Mouse (Mus musculus) left cerebral cortex, adult 18-20 months (tissue): ENCODE results near the gene Apoc2. TPM values are rescaled to one million over a fixed set of nuclear protein-coding genes. Genes with fewer than 3 reads are reported as not detected.

Experiments used
- DNase-seq, 2 experiments: peaks; one replicate each; pipeline ENCODE4 v3.0.0; 2021 to 2022; ENCODE audit warnings: low spot score in 2 of 2, mixed read lengths in 1 of 2
- total RNA-seq, 2 experiments: library from RNA; stranded (reverse); gene quantifications; 2 replicates each; pipeline ENCODE4 v1.2.3; 2021

Gene Apoc2
- total RNA-seq, 2 experiments from 2014 or later, result not detected

DNA sequence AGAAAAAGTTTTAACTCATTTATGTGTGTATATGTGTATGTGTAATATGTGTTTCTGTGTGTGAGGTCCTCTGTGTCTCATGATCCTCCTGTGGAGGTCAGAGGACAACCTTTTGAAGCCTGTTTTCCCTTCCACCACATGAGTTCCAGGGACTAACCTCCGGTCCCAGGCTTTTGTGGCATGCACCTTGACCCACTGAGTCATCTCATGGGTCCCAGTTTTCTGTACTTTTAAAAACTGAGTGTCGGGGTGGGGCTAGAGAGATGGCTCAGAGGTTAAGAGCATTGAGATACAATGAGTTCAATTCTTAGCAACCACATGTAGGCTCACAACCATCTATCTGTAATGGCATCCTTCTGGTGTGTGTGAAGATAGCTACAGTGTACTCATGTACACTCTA, 3.0 kb upstream of the Apoc2 start:
- no peak for DNase-seq

DNA sequence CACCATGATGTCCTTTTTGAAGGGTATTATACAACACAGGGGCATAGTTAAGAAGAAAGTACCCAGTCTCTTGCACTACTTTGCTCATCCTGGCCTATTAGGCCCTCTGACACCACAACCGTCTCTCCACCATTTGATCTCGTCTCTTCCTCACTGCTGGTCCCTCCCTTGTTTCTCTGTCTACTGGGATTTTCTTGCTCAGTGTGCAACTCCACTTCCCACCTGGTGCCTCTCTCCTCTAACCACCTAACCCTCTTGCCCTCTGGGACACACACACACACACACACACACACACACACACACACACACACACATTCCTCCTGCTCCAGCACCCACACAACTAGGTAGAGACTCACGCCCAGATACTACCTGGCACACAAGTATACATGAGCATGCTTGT, 1.2 kb upstream of the Apoc2 start:
- DNase-seq, result no peak

DNA sequence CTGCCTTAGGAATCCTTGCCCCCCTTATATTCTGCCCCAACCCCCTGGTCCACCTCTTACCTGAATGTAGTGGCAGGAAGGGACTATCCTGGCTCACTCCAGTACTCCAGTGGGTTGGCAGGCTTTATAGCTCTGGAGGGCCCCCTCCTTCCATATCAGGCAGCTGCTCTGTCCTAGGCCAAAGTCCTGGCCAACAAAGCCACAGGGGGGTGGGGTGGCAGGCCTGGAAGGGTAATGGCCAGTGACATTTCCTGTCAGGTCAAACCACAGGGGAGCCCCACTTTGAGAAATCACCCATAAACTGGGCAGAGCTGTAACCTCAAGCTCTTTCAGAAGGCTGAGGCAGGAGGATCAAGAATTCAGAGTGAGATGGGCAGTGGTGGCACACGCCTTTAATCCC, 1.1 kb downstream of the Apoc2 start:
- DNase-seq, result no peak

DNA sequence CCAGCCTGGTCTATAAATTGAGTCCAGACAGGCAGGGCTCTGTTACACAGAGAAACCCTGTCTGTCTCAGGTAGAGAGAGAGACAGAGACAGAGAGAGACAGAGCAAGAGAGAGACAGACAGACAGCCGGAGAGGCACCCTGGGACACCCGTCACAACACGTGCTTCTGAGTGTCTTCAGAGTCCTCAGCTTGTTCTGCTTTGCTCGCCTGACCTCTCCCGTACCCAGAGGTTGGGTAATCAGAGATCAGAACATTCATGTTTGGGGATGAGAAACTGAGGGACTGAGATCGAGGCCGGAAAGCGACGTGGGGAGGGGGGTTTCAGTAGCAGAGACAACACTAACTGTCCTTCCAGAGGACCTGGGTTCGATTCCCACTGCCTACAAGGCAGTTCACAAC, 1.9 kb downstream of the Apoc2 start:
- no peak for DNase-seq

DNA sequence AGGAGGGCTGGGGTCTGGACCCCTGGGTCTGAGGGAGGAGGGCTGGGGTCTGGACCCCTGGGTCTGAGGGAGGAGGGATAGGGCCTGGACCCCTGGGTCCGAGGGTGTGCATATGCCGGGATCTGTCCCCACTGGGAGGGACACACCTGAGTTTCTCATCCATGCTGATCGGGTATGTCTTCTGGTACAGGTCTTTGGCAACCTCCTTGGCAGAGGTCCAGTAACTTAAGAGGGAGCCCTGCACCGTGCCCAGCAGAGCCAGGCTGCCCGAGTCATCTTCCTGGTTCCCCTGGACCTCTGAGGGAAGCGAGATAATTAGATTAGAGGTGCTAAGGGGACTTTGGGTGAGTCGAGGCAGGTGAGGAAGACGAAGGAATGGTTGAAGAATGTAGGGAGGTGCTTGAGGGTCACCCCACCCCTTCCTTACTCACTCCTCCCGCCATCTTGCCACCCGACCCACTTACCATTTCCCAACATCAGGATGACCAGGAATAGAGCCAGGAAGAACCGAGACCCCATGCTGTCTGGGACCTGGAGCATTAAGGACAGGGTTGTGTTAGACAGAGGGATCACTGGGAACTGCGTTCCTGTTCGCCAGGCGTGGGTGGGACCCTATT, 4.5 kb downstream of the Apoc2 start:
- DNase-seq, result no peak

DNA sequence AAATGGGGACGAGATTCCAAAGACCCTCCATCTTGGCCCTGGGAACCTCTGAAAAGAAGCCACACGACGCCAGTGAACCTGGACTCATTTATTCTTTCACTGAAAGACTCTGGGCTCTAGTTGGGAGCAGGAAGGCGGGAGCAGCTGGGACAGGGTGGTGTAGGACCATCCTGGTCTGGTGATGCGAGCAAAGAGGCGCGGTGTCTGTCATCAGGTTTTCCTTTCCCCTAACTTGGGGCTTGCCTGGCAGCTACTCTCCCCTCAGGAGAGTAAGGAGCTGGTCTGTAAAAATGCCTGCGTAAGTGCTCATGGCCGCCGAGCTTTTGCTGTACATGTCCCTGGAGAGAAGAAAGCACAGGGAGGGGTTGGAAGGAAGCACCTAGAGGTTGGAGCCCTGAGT, 6.2 kb downstream of the Apoc2 start:
- DNase-seq, result no peak

DNA sequence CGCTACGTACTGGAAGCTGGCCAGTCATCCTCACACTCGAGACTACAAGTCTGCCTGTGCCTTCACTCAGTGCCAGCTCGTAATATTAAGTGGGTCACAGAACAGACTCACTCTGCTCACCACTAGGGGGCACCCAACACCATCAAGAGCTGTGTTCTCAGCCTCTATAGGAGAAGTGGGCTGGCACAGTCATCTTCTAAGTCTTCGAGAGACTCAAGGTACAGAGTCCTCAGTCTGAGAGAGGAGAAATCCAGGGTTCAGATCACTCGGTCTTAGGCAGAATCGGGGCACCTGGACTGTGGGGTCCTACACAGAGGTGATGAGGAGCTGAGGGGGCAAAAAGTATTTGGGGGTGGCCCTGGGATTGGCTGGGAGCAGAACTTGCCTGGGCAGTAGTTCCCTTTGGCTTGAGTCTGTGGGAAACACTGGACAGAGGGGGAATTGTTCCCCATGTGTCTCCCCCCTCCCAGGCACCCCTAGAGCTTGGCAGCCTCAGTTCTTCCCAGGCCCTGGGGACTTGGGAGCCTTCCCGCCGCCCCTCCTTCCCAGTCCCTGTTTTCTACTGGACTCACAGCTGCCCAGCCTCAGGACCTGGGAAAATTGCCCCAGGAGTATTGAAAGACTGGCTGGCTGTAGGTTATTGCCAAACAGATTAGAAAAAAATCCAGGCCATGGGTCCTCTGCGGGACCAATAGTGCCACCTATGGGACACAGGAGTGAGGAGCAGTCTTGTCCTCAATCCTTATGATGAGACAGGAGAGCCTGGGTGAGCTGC, 8.6 kb downstream of the Apoc2 start:
- DNase-seq, result peak; percentile 92 to 97

DNA sequence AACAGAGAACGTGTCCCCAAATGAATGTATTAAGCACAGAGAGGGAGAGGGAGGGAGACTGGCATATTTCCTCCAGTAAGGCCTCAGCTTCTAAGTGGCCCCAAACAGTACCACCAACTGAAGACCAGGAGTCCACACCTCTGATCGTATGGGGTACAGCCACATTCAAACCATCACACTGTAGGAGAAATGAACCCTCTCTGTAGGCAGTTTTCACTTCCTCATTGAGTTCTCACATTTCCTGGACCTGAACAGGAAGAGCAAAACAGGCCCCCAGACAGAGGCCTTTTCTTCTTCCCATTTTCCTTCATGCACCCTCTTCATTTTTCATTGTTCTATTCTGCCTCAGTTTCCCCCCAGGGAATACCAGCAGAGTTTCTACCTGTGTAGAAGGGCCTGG, 10.3 kb downstream of the Apoc2 start:
- DNase-seq, result no peak

DNA sequence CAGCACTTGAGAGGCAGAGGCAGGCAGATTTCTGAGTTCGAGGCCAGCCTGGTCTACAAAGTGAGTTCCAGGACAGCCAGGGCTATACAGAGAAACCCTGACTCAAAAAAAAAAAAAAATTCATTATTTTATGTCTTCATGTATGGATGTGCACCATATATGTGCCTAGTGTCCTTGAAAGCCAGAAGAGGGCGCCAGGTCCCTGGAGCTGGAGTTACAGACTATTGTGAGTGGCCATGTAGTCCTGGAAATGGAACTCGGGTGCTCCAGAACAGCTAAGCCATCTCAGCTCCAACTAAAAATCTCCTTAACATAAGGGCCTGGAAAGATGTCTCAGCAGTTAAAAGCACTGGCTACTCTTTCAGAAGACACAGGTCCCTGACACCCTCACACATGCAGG, 11.0 kb downstream of the Apoc2 start:
- DNase-seq, result no peak

DNA sequence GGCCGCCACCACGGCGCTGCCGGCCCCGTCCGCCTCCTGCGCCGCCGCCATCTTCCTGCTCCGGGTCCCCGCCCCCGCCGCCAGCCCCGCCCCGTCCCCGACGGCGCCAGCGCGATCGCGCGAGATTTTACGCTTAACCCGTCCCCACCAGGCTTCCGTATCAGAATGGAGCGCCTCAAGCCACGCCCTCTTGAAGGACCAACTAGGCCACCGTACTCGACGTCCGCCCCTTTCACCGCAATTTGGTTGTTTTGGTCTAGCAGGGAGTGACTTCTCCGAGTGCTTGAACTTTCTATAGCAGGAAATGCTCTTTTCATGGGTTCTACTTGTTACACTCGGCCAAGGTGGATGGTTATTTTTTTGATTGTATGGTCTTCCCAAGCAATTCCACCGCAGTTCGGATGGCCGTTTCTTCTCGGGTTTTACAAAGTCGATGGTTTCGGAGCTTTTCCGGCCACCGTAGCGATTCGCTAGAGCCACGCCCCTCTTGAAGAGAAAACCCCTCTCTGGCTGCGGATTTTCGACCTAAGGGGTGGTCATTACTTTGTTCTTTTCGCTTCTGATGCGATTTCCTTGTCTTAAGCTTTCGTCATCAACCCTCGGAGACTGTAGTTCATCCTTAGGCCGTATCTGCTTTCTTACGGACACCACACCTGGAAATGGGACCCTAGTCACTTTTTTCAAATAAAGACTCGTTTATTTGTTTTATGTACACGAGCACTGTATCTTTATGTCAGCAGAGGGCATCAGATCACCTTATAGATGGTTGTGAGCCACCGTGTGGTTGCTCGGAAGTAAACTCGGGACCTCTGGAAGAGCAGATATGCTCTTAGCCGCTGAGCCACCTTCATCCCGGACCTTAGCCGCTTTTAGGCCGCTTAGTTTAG, 12.5 kb downstream of the Apoc2 start, which contains the start of gene Clptm1:
Clptm1 (minus strand) TSS at position 79 of the 887 bp plus-strand sequence.
- peak; percentile 97 to 99 for DNase-seq

DNA sequence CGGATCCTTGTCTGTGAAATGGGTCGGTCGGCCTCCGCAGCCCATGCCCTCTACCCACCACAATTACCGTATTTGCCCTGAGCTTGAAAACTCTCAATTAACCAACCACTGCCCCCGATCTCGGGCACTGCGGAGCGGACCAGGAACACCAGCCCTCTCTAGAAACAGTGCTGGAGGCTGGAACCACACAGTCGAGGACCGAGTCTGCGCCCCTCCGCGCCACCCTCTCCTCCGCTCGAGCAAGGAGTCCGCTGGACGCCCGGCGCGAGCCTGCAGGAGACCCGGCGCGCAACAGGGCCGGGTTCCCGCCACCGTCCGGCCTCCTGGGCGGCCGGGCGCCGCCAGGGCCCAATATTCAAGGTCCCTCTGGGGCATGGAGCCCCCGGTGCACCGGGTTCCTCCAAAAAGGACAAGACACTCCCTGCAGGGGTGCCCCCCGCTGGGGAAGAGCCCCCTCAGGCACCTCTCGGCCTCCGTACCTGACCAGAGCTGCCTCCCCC, 13.2 kb downstream of the Apoc2 start:
- peak in 1 of 2 experiments; percentile 14 for DNase-seq

DNA sequence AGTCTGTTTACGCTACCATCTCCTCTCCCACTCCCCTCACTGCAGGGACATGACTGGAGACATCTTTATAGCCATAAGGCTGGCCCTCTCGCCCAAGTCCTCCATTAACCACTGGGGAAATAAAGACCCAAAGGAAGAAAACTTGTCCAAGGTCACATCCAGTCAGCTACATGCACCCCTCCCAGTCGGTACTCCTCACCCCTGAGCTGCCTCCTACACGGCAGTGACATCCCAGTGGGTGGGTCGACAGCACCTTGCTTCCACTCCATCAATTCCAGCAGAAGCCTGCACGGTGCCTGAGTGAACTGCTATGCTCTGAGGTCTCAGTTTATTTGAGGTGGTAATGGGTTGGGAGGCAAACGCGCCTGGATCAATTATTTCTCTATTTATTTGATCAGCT, 13.8 kb downstream of the Apoc2 start:
- DNase-seq, result no peak

DNA sequence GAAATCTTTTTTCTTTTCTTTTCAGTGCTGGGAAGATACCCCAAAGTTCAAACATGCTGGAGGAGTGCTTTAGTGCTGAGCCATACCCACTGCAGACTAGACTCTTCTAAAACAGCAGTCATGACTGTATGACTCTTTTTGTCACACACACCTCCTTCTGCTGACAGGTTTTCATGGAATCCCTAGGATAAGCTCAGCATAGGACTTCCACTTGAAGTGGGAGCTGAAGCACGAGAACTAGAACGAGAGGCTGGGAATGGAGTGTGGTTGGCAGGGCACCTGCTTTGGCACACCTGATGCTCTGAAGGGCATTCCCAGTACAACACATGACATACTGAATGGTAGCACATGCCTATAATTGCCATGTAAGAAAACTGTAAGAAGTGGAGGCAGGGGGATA, 25.1 kb downstream of the Apoc2 start:
- no peak for DNase-seq

DNA sequence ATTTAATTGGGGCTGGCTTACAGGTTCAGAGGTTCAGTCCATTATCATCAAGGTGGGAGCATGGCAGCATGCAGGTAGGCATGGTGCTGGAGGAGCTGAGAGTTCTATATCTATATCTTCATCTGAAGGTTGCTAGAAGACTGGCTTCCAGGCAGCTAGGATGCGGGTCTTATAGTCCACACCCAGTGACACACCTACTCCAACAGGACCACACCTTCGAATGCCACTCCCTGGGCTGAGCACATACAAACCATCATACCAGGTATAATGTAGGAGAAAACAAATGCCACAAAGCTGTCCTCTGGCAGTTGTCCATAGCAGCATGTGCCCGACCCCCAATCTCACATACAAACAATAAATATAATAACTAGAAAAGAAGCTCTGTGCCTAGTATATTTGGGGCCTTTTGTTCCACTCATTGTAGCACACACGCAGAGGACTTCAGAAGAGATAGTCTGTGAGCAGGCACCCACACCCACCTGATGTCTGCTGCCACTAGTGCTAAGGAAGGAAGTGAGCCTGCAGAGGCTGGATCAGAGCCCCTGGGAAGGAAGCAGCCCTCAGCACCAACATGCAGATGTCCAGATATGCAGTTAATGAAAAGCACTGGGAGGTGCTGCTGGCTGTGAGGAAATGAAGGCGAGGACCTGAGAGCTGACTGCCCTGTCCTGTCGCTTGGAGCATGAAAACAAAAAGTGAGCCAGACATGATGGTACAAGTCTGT, 26.5 kb downstream of the Apoc2 start:
- DNase-seq, result no peak

DNA sequence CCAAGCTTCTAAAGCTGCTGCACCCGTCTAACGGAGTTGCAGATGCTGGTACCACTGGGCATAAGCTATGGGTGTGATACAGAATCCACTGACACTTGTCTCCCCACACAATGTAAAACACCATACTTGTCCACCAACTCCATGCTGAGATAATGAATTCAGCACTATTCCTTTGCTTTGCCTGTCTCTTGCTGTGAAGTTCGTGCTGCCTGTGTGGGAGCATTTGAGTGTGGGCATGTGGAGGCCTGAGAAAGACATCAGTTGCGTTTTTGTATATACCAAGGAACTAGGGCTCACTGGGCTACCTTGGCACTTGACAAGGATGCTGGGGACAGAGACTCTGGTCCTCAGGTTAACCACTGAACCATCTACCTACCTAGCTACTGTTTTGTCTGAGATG, 36.5 kb downstream of the Apoc2 start:
- DNase-seq, result peak in 1 of 2 experiments; percentile 61

DNA sequence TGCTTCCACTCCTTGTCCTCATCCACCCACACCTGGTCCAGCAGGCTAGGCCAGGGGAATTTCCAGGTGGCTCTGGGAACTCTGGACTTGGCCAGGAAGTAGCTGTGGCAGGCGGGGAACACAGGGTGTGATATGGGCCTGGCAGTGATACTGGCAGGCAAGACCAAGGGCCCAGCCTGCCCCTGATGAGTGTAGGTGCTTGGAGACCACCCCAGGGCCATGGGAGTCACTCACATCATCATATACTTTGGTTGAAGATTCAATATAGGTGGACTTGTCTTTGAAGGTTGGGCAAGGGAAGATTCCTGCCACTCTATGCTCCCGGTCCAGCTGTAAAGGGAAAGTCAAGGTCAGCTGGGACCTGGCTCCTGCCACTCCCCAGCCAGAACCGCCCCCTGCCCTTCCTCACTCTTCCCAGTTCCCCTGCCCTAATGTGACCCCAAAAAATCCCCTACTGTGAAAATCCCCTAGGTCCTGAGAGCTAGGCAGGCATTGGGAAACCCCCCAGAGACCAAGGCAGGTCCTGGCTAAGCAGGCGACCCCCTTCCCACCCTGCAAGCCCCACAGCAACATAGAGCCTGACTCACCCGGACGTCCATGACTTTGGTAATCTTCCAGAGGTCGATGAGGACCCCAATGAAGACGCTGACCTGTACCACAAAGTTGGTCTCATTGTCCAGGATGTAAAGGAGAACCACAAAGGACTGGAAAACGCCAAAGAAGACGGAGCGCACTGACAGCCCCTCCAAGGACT, 42.5 kb downstream of the Apoc2 start:
- no peak for DNase-seq

DNA sequence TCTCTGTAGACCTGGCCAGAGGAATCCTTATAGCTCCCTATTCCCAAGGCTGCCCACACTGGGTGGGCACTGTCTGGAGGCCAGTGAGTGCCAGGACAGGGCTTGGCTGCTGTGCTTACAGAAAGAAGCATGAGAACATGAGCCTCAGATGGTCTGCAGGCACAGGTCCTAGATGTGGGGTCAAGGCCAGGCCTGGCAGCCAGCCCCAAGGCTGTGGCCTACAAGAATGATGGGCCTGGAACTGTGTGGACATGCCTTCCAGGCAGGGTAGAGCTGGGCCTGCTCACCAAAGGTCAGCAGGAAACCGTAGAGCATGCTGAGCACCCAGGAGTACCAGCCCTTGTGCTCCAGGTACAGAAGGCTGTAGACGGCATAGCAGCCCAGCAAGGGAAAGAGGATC, 43.1 kb downstream of the Apoc2 start:
- DNase-seq, result no peak

DNA sequence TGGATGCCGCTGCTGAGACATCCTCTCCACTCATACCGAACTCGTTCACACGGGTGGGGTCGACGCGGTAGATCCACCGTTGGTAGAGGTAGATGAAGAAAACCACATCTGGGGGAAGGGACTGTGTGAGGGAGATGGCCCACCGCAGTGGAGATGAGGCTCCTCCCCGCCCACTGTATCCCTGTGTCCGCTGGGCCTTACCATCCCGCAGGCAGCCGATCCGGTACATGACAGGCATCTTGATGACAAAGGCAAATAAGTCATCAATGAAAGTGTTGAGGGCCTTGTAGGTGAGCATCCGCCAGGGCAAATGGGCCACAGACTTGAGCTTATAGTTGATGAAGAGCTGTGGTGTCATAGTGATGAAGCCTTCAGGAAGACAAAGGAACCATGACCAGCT, 43.9 kb downstream of the Apoc2 start:
- no peak for DNase-seq

DNA sequence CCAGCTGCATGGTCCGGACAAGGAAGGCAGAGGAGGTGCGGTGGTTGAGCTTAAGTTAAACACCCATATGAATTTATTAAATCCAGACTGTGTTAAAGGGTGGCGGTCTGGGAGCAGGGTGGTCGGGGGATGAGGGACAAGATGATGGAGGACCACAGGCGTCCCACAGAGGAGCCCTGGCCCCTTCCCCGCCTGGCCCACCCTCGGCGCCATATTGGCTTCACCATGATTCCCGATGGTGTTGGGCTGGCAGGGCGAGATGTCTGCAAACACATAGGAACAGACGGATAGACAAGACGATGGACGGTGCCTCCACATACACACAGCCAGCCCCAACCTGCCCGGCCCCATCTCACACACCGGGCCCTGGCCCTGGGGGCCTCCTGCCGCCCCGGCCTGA, 44.5 kb downstream of the Apoc2 start:
- DNase-seq, result no peak

DNA sequence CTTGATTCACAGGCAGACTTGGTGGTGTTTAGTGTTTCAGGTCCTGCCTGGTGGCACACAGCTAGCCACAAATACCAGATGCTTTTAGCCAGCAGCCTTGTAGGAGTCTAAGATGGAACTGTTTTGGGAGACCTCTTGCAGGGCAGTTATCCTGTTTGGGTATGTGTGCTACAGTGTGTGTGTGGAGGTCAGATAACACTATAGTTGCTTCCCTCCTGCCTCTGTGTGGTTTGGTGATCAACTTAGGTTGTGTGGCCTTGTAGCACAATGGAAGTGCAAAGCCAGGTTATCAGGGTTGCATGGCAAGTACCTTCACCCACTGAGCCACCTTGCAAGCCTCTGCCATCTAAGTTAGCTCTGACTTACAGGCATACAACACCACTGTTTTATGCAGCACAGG, 45.0 kb downstream of the Apoc2 start:
- no peak for DNase-seq
